Comparison of ENCODE assay signal across 17 mouse cellular contexts in the genomic region with DNA sequence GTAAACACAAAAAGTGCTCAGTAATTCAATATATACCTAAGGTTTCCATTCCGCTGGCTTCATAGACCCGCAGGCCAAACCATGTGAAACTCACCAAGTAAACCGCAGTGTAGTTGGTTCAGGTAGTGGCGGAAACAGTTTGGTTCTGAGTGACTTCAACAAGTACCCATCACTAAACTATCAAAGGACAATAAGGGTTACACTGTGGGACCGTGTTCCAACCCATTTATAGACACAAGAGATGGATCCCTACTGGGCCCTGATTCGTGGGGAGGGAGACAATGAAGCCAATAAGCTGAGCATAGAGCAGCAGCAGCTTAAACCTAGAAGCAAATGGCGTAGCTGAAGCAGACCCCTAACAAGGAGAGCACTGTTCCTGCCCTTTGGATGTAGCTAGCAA.
"Had no signal": no experiment of that assay in that cellular context is flagged by ENCODE, and none has a peak within 500 bp of the region (broad histone marks: within the 10 kb centered on the region; RNA-seq: fewer than 3 reads in every experiment).

No protein-coding gene starts in this region.

- H3K27ac ChIP-seq: lung, embryonic 15.5 days; macrophage; midbrain, embryonic 13.5 days; midbrain, embryonic 15.5 days; neural tube, embryonic 12.5 days; stomach, embryonic 15.5 days; stomach, postnatal 0 days had no signal

- H3K36me3 ChIP-seq: lung, embryonic 15.5 days; midbrain, embryonic 15.5 days; neural tube, embryonic 12.5 days; stomach, embryonic 15.5 days had no signal

- H3K9ac ChIP-seq: liver, postnatal 0 days; lung, embryonic 15.5 days; midbrain, embryonic 13.5 days; midbrain, embryonic 15.5 days; neural tube, embryonic 12.5 days; stomach, embryonic 15.5 days had no signal

- DNase-seq: liver, postnatal 0 days; lung, adult 2 months; lung, postnatal 14 days; lung, postnatal 36 days; retina, postnatal 1 day; thymus, adult 2 months; thymus, postnatal 25 days; thymus, postnatal 4 days had no signal

- H3K4me1 ChIP-seq: lung, embryonic 15.5 days; midbrain, embryonic 13.5 days; midbrain, embryonic 15.5 days; neural tube, embryonic 12.5 days; stomach, embryonic 15.5 days had no signal

- H3K27me3 ChIP-seq: lung, embryonic 15.5 days; megakaryocyte, embryonic 14.5 days; midbrain, embryonic 13.5 days; midbrain, embryonic 15.5 days; neural tube, embryonic 12.5 days; stomach, embryonic 15.5 days had no signal

- H3K4me3 ChIP-seq: lung, embryonic 15.5 days; megakaryocyte, embryonic 14.5 days; midbrain, embryonic 13.5 days; midbrain, embryonic 15.5 days; neural tube, embryonic 12.5 days; stomach, embryonic 15.5 days had no signal

- H3K9me3 ChIP-seq: lung, embryonic 15.5 days; midbrain, embryonic 13.5 days; midbrain, embryonic 15.5 days; neural tube, embryonic 12.5 days; stomach, embryonic 15.5 days had no signal

- H3K4me2 ChIP-seq: lung, embryonic 15.5 days; midbrain, embryonic 11.5 days; midbrain, embryonic 13.5 days; midbrain, embryonic 15.5 days; neural tube, embryonic 12.5 days; stomach, embryonic 15.5 days had no signal
